Mouse (Mus musculus) adrenal gland, postnatal 14 days (tissue): ENCODE data around the gene Gm17018. TPM values are rescaled to one million over a fixed set of nuclear protein-coding genes. Genes with fewer than 3 reads are reported as not detected.
A peak's percentile ranks its signal among the peaks of the same experiment; 100 is the strongest.

Experiments
- DNase-seq: peaks from one replicate; pipeline ENCODE4 v3.0.0; 2021; ENCODE audit warnings: mixed read lengths
- total RNA-seq: library from RNA; stranded (reverse); gene quantifications from 2 replicates; pipeline ENCODE4 v1.2.3, GENCODE M21; 2021

Gm17018 gene
- total RNA-seq, 1 experiment from 2014 or later: 21.1 TPM

DNA sequence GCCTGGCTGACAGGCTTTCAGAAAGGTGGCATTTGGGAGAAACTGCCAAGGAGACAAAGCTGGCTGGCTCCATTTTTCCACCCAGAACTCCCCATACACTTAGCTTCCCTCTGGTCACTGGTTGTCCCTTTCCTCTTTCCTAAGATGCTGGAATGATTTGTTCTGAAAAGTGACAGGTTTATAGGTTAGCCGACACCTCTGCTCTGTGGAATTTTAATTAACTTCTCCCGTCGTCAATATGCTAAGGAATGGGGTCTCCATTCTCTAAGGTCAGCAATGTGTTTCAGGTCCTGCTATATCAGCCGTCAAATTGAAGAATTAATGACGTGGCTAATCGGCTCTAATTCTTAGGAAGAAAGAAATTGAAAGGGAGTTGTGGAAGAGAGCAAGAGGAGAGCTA, 68.2 kb downstream of the Gm17018 start:
- no peak for DNase-seq

- DNase-seq: peak; percentile 42
These were observed 68.8 kb downstream of the Gm17018 start for GRCm38 (mm10) chr19:45629219-45629618.

Other genes starting within 250 kb of the Gm17018 start
- gene Btrc, start 196.9 kb upstream of the Gm17018 start, total RNA-seq: 27.3 and 28.5 TPM in 2 replicates
- 9.3 and 11.3 TPM in 2 replicates for gene Poll, start 84 bp upstream of the Gm17018 start, total RNA-seq
- gene Fbxw4, start 99.7 kb downstream of the Gm17018 start, total RNA-seq: 29.5 and 31.8 TPM in 2 replicates
- not detected in 2 replicates for gene Fgf8, start 182.3 kb downstream of the Gm17018 start, total RNA-seq
- gene Npm3, start 189.0 kb downstream of the Gm17018 start, total RNA-seq: 27.1 and 33.6 TPM in 2 replicates
- gene Mgea5, start 223.2 kb downstream of the Gm17018 start, total RNA-seq: 71.8 and 76.5 TPM in 2 replicates